Mouse (Mus musculus): ENCODE measurements at regions not wholly inside any gene's neighbourhood (a gene's known extent, or its start where the extent isn't known, plus 50 kb on each side); places are given as distances from the start of the nearest gene placed in this dataset.

- TF ChIP-seq CHD2 (IDR thresholded peaks at IDR 0.05; ENCODE audit: low read length) (no peak), MAFK (IDR thresholded peaks at IDR 0.05; ENCODE audit: borderline replicate concordance, low read depth, low read length) (no peak), GABPA (IDR thresholded peaks at IDR 0.05; ENCODE audit: low read depth, low read length) (no peak), EP300 (IDR thresholded peaks at IDR 0.05; ENCODE audit: low read depth in 1 of 2, low read length in 2 of 2) (no peak), MYC (IDR thresholded peaks at IDR 0.05; ENCODE audit: low read depth, low read length) (no peak), TCF12 (IDR thresholded peaks at IDR 0.05; ENCODE audit: low read depth, low read length) (no peak), TBP (IDR thresholded peaks at IDR 0.05; ENCODE audit: low read depth, low read length) (no peak), ZC3H11A (IDR thresholded peaks at IDR 0.05; ENCODE audit: low read depth, low read length) (no peak), RAD21 (IDR thresholded peaks at IDR 0.05; ENCODE audit: low read depth, low read length) (no peak), SMC3 (IDR thresholded peaks at IDR 0.05; ENCODE audit: low read depth, low read length) (no peak), MEF2A (IDR thresholded peaks at IDR 0.05; ENCODE audit: extremely low read depth, insufficient replicate concordance, low read depth, low read length, poor library complexity, severe bottlenecking) (no peak), NRF1 (IDR thresholded peaks at IDR 0.05; ENCODE audit: insufficient read depth, low read depth, low read length, poor library complexity, severe bottlenecking) (no peak), ZKSCAN1 (IDR thresholded peaks at IDR 0.05; ENCODE audit: low read depth, low read length) (no peak), MYB (IDR thresholded peaks at IDR 0.05; ENCODE audit: low read depth, low read length) (no peak), MXI1 (IDR thresholded peaks at IDR 0.05; ENCODE audit: low read depth, low read length) (no peak), UBTF (IDR thresholded peaks at IDR 0.05; ENCODE audit: borderline replicate concordance, insufficient read depth, low read depth, low read length) (no peak), SIN3A (IDR thresholded peaks at IDR 0.05; ENCODE audit: low read length) (no peak), MAZ (IDR thresholded peaks at IDR 0.05; ENCODE audit: low read depth, low read length) (no peak), RCOR1 (IDR thresholded peaks at IDR 0.05; ENCODE audit: low read depth, low read length) (no peak)
- H3K27me3 ChIP-seq (ENCODE audit: control insufficient read depth in 1 of 2, insufficient read depth in 2 of 2, low read length in 2 of 2): peaks cover 12 to 14% of the 10 kb centered on the region in 2 experiments
- DNase-seq (ENCODE audit: low read depth, low spot score): no peak
- H3K4me1 ChIP-seq (ENCODE audit: control insufficient read depth in 1 of 2, insufficient read depth in 2 of 2, low read length in 2 of 2): no peaks in the 10 kb centered on the region
- H3K9ac ChIP-seq (ENCODE audit: control insufficient read depth, low read depth, low read length, poor library complexity, severe bottlenecking): no peak overlapping the region
- H3K9me3 ChIP-seq (replicated peaks; ENCODE audit: insufficient read depth, low read length): no peaks in the 10 kb centered on the region
- H3K79me2 ChIP-seq (ENCODE audit: control insufficient read depth, insufficient read depth, low read length, poor library complexity): no peaks in the 10 kb centered on the region
- H3K4me3 ChIP-seq (ENCODE audit: control insufficient read depth in 1 of 2, insufficient read depth in 1 of 2, low read depth in 2 of 2, low read length in 2 of 2): no peak overlapping the region
- H3K36me3 ChIP-seq (ENCODE audit: control insufficient read depth in 1 of 2, insufficient read depth in 2 of 2, low read length in 2 of 2): no peaks in the 10 kb centered on the region
- no peak overlapping the region for H3K27ac ChIP-seq (ENCODE audit: control insufficient read depth, low read depth, low read length)
Measured at GRCm38 (mm10) chr3:51135581-51135980, 88.7 kb upstream of the Noct start.

- Histone ChIP-seq H3K4me1 (ENCODE audit: control insufficient read depth in 1 of 2, insufficient read depth in 2 of 2, low read length in 2 of 2) (no peaks in the 10 kb centered on the region), H3K4me3 (ENCODE audit: control insufficient read depth in 1 of 2, insufficient read depth in 1 of 2, low read depth in 2 of 2, low read length in 2 of 2) (no peak overlapping the region), H3K9me3 (replicated peaks; ENCODE audit: insufficient read depth, low read length) (no peaks in the 10 kb centered on the region), H3K36me3 (ENCODE audit: control insufficient read depth in 1 of 2, insufficient read depth in 2 of 2, low read length in 2 of 2) (no peaks in the 10 kb centered on the region), H3K27me3 (ENCODE audit: control insufficient read depth in 1 of 2, insufficient read depth in 2 of 2, low read length in 2 of 2) (peaks cover 9 to 14% of the 10 kb centered on the region in 2 experiments; a peak in 3 of 4 replicates), H3K27ac (ENCODE audit: control insufficient read depth, low read depth, low read length) (no peak overlapping the region), H3K9ac (ENCODE audit: control insufficient read depth, low read depth, low read length, poor library complexity, severe bottlenecking) (no peak overlapping the region), H3K79me2 (ENCODE audit: control insufficient read depth, insufficient read depth, low read length, poor library complexity) (no peaks in the 10 kb centered on the region)
- no peak for DNase-seq (ENCODE audit: low read depth, low spot score)
- TF ChIP-seq UBTF (IDR thresholded peaks at IDR 0.05; ENCODE audit: borderline replicate concordance, insufficient read depth, low read depth, low read length) (no peak), MEF2A (IDR thresholded peaks at IDR 0.05; ENCODE audit: extremely low read depth, insufficient replicate concordance, low read depth, low read length, poor library complexity, severe bottlenecking) (no peak), CTCF (IDR thresholded peaks at IDR 0.05 in 2 of 3, conservative IDR thresholded peaks at IDR 0.05 in 1 of 3; ENCODE audit: control insufficient read depth in 1 of 3, insufficient read depth in 1 of 3, low read depth in 2 of 3, low read length in 3 of 3, poor library complexity in 1 of 3, severe bottlenecking in 1 of 3) (no peak), NELFE (IDR thresholded peaks at IDR 0.05; ENCODE audit: low read depth, low read length) (no peak), EP300 (IDR thresholded peaks at IDR 0.05; ENCODE audit: low read depth in 1 of 2, low read length in 2 of 2) (no peak), SMC3 (IDR thresholded peaks at IDR 0.05; ENCODE audit: low read depth, low read length) (no peak), CHD1 (IDR thresholded peaks at IDR 0.05; ENCODE audit: low read depth, low read length) (no peak), TCF12 (IDR thresholded peaks at IDR 0.05; ENCODE audit: low read depth, low read length) (no peak), TBP (IDR thresholded peaks at IDR 0.05; ENCODE audit: low read depth, low read length) (no peak), USF2 (IDR thresholded peaks at IDR 0.05; ENCODE audit: borderline replicate concordance in 1 of 2, insufficient read depth in 1 of 2, low read depth in 1 of 2, low read length in 2 of 2) (no peak), JUND (IDR thresholded peaks at IDR 0.05; ENCODE audit: low read depth, low read length) (no peak), NRF1 (IDR thresholded peaks at IDR 0.05; ENCODE audit: insufficient read depth, low read depth, low read length, poor library complexity, severe bottlenecking) (no peak), USF1 (IDR thresholded peaks at IDR 0.05; ENCODE audit: low read depth, low read length) (no peak)
Measured at GRCm38 (mm10) chr3:51137730-51138312, 86.4 kb upstream of the Noct start.

Measured in MEL (cell line).